Mouse (Mus musculus) spleen, postnatal 14 days (tissue): ENCODE data around the gene Fev.

Experiments
- DNase-seq, 2 experiments: peaks; one replicate each; pipeline ENCODE4 v3.0.0; 2021 to 2022; ENCODE audit warnings: low spot score in 2 of 2

Gene Fev

DNA sequence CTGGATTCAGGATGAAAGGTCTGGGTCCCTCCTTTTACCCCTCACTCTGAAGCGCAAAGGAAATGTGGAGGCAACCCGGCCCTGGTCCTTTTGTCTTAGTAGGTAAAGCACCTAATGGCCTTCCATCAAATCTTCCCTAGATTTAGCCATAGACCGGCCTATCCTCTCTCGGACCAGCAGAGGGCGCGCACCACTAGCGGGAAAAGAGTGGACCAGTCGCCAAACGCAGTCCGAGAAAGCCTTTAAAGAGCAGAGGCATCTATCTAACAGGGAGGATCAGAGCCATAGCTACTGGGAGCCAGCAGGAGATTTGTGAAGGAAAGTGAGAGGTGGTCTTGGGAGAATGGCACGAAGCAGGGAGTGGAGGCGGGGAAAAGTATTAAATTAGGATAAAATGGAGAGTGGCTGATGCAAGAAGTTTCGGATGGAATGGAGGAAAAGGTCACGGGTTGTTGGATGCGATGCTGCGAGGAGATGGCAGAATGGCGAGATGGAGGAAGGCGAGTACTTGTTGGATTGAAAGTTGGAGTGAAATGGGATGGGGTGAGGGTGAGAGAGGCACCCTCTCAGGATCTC, 4.3 kb downstream of the Fev start:
- peak in 1 of 2 experiments; percentile 32 for DNase-seq

DNA sequence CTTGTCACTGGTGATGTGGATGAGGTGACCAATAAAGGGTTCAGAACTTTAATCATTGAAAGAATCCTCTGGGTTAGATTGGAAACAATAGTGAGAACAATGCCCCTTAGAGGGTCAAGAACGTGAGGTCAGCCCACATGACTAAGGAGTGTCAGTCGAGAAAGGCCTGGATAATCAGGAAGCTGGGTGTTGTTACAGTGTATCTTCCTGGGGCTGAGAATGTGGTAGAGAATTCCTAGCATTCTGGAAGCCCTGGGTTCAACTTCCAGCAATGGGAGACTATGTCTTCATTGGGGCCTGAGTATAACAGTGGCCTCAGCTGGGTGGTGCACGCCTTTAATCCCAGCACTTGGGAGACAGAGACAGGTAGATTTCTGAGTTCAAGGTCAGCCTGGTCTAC, 8.0 kb downstream of the Fev start:
- DNase-seq: no peak

DNA sequence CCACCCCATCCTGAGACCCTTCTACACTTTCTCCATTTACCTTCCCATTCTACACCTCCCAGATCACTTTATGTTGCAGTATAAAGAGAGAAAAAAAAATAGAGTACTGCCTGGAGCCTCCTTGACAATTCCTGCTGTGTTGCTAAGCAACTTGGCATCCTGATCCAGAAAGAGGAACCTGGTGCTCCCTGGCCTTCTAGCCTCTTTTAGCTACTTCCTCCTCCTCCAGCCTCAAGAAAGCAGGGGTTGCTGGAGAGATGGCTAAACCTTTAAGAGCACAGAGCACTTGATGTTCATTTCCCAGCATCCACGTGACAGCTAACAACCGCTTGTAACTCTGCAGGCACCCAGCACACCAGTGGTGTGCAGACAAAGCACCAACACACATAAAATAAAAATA, 13.0 kb downstream of the Fev start:
- DNase-seq: no peak

DNA sequence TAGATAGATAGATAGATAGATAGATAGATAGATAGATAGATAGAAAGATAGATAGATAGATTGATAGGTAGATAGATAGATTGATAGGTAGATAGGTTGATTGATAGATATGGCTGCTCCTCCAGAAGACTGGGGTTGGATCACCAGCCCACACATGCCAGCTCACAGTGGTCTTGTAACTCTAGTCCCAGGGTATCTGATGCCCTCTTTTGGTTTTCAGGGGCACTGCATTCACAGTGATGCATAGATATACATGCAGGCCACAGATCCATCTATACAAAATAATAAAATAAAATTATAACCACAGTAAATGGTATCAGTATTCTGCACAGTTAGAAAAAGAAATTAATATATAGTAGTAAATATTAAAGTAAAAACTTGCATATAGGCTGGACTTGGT, 23.4 kb downstream of the Fev start:
- DNase-seq: no peak

DNA sequence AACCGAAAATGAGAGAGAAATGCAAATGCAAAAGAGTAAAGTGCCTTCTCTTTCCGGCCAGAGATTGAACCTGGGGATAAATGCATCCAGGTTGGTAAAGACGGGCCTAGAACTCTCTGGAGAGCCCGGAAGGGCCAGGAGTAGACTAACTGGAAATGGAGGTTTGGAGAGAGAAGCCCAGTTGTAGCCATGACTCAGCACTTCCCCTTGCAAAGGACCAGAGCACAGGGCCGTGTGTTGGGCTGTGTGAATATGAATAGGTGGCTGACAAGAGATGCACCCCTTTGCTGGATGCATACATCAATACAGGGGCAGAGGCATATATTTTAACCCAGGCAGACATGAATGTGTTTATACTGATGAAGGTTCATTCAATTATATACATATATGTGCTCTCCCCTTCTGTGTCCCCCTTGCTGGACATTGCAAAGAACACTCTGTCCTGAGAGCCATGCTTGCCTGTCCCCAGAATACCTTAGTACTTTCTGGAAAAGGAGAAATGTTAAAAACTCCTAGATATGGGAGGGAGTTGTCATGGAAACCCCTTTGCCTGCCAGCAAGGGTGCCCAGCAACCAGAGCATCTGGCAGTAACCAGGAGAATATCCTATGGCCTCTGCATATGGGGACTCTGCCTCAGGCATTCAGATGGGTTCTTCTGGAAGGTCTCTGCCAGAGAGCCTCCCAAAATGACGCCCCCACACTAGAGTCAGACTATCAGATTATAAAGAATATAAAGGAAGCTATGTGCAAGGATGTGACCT, 25.8 kb downstream of the Fev start:
- DNase-seq: no peak

DNA sequence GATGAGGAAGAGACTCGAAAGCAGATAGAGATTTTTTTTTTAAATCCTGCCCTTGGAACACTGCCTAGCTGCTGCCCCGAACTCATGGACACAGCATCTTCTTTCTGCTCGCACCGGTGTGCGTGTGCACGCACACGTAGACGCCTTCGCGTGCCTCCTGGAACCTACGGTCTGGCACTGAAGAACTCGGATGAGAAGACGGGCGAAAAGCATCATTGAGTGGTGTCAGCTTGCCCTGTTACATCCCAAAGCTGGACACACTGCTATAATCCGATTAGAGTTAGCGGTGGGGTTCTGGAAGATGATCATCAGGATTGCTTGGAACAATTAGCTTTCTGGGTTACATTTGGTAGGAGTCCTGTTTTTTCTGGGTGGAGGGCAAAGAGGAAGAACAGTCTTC, 26.4 kb downstream of the Fev start:
- no peak for DNase-seq

DNA sequence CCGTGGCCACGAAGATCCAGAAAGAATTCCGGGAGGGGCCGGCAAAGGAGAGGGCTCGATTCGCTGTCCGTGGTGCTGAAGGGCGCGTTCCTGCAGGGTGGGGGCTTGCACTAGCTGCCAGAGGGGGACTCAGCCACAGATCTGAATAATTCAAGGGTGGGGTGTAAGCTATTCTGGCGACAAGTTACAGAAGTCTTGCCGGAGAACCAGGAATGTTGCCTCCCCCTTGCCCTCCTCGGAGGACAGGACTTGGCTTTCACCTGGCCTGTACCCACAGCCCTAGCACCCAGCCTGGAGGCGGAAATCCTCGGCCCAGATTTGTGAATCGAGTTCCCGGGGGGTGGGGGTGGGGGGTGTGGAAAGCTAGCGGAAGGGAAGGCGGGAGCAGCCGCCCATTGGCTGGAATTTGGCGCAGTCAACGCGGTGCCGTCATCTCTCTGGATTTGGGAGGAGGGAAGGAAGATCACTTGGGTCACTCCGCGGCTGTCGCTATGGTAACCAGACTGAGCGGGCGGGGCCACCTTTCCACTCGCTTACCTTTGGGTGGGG, 27.0 kb downstream of the Fev start:
- no peak for DNase-seq

DNA sequence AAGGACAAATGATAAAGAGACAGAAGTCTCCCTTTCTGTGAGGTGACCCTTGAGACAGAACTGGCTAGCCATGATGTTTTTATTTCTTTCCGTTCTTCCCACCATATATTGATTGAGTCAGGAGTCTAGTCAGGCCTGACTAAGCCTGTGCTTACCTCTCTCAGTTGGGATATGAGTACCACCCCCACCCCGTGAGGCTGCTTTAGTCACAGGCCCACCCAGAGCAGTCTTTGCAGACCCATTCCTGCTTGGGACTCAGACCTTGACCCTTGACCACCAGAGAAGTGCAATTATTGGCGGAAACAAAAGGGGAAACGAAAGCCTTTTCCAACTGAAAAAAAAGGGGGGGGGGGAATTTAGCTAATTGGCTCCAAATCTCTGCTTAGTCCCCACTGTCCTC, 27.5 kb downstream of the Fev start:
- no peak for DNase-seq

DNA sequence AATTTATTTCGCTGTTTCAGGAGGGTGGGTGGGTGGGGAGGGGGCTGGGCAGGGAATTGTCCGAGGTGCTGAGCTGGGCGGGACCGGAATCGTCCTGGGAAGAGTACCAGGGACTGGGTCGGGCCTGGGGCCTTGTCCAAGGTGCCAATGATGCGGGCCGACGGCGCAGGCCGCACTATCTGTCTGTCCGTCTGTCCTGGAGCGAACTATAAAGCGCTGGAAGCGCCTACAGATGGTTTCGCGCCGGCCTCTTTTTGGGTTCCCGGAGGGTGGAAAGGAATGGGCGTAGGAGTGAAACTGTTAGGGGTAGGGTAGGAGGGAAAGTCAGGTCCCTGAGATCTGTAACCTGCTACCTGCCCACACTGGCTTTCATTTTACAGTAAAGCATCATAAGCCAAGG, 28.0 kb downstream of the Fev start:
- DNase-seq: no peak

DNA sequence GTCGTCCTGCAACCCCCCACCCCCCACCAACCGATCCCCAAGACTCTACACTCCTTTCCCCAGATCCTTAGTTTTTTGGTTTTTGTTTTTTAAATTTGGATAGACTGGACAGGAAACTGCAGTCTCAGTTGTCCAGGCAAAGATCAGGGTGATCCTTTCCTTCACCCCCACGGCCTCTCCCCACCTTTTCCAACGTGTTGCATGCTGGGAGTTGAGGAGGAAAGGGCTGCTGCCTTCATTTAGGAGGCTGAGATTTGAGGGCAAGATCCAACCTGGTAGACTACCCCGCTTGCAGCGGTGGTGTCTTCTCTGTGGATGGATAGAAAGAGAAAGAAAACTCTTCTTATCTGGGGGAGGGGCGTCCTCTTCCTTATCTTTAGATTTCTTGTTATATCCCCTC, 28.4 kb downstream of the Fev start:
- no peak for DNase-seq

DNA sequence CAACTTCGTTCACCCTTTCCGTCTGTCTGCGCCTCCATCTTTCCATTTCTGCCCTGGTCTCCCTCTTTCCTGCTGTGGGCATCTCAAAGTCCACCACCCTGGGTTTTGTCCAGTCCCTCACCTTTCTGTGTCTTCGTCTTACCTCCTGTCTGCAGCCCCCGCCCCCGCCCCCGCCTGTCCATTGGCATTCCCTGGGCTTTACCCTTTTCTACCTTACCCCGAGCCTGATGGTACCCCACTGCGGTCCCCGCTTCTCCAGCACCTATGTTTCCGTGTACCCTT, 28.8 kb downstream of the Fev start:
- no peak for DNase-seq

DNA sequence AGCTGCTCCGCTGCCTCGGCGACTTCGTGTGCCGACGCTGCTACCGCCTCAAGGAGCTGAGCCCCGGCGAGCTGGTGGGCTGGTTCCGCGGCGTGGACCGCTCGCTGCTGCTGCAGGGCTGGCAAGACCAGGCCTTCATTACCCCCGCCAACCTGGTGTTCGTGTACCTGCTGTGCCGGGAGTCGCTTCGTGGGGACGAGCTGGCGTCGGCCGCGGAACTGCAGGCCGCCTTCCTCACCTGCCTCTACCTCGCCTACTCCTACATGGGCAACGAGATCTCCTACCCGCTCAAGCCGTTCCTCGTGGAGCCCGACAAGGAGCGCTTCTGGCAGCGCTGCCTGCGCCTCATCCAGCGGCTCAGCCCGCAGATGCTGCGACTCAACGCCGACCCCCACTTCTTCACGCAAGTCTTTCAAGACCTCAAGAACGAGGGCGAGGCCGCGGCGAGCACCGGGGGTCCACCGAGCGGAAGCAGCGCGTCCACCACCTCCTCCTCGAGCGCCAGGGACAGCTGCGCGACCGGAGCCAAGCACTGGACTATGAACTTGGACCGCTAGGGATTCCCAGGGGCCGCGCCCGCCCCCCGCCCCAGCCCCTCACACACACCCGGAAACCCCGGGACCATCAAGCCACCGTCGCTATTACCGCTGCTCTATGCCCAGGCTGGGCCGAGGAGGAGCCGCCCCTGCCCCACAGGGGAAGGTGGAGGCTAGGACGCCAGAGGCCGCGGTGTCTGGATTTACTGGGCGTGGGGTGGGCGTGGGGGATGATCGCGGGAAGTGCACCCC, 29.4 kb downstream of the Fev start:
- DNase-seq: no peak

DNA sequence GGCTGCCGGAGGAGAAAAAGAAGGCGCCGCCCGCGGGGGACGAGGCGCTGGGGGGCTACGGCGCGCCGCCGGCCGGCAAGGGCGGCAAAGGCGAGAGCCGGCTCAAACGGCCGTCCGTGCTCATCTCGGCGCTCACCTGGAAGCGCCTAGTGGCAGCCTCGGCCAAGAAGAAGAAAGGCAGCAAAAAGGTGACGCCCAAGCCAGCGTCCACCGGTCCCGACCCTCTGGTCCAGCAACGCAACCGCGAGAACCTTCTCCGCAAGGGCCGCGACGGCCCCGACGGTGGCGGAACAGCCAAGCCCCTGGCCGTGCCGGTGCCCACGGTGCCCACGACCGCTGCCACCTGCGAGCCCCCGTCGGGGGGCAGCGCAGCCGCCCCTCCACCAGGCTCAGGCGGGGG, 30.1 kb downstream of the Fev start:
- no peak for DNase-seq

DNA sequence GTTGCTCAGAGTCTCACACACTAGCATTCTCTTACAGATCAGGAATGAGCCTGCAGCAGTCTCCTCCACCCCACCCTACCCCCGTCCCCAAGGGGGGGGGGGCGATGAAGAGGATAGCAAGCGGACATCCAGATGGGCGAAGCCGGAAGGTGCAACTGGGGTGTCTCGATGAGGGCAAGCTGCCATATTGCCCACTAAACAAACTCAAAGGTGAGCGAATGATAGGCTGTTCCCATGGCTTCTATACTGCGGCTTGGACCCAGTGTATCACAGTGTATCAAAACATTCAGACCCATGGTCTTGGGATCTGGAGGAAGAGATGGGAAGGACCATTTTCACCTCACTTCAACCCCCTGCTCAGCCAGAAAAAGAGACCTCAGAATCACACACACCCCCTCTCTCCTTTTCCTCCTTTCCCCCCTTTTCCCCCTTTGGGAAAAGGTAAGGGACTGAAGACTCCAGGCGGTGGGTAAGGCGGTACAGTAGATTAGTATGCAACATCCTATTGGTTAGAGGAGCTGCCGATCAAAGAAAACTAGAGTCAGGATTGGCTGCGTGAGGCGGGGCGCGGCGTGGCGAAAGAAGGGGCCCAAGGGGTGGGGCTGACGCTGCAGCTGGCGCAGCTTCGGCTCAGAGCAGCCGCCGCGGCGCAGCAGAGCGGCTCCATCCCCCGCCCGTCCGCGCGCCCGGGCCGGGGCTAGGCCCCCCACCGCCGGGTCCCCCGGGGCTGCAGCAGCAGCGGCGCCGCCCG, 30.7 kb downstream of the Fev start, which contains the start of gene Cdk5r2:
Gene Cdk5r2, plus strand, starts transcription at position 629 of the 751 bp plus-strand sequence.
- DNase-seq: peak; percentile 32 to 49

DNA sequence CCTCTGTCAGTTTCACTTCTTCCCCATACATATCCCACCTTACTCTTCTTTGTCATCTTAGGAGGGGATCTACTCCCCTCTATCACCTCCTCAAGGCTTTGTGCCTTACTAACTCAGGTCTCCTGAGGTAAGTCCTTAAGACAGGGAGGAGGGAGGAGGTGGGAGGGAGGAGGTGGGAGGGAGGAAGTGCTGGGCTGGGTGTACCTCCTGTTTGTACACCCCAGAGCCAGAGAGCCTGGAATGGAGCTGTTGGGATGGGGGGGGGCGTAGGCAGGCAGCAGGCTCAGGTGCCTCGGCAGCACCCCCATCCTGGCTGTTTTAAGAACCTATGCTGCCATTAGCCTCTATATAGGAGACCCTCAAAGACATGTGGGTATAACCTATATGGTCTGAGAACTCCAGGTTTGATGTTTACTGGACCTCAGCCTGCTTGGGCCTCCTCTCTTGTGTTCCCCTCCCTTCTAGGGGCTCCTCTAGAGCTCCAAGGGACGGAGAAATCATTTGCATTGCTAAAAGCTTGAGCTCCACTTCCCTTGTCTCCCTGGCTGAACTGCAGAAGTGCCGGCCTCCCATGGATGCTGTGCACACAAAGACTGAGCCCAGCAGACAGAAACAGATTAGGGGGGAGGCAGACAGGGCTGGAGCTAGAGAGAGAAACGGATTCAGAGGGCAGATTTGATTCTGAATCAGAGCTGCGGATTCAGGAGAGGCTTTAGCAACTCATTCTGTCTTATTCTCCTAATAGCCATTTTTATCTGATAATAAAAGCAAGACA, 34.0 kb downstream of the Fev start:
- no peak for DNase-seq

DNA sequence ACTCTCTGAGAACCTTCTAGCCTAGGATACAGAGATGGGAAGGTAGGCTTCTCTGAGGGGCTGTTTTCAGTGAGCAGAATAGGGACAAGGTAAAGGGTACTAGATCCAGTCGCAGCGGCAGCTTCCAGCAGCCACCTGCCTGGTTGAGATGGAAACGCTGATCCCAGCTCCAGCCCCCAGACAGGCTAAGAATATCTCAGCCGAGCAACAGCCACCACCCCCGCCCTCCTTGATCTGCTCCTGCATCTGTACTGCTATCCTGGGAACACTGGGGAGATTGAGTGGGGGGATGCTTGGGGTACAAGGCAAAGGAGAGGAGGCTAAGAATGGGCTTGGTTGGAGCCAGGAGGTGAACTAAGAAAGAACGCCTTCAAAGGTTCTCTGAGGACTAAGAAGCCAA, 35.0 kb downstream of the Fev start:
- no peak for DNase-seq

DNA sequence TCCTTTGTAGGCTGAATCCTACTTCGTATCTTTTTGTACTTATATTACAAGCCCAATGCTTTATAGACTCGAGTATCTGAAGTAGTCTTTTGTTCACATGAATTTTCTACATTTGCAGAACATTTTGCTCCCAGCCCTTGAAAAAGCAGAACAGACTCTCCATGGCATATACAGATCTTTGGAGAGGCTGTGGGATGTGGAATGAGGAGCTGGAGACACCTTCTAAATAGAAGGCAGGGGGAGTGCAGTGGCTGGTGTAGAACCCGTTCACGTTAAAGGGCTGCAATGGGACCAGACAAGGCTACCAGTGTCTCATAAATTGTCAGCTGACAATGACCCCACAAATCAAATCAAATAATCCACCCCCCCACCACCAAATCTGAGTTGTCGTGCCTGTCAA, 36.3 kb downstream of the Fev start:
- DNase-seq: no peak

DNA sequence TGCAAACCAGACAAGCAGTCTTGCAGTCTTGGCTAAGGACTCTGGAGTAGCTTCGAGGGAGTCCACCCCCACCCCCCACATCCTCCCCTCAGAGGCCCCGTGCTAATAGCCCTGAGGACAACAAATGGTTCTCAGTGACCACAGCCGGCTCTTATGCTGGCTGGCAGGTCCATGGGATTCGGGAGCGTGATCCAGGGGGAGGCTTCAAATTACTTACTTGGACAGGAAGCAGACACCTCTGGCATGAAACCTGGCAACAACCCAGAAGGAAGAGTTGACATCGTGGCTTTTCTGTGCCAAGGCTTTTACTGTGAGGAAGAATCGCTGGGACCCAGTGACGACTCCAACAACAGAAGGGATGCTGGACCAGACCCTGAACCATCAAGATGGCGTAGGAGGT, 38.9 kb downstream of the Fev start:
- no peak for DNase-seq

DNA sequence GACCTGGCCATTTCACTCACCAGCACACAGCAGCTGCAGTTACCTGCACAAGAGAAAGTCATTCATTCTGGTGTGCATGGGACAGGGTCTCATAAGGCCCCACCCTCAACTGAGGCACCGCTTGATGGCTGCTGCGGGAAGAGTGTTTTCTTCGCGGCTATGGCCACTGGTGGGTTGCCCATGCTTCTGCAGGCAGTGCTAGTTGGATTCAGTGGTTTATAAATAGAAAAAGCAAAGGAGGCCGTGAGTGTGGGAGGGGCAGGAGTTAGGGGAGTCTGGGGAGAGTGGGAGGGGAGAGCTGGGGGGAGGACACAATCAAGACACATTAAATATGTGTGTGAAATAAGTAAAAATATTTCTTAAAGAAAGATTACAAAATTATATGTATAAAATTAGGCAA, 42.1 kb downstream of the Fev start:
- no peak for DNase-seq

DNA sequence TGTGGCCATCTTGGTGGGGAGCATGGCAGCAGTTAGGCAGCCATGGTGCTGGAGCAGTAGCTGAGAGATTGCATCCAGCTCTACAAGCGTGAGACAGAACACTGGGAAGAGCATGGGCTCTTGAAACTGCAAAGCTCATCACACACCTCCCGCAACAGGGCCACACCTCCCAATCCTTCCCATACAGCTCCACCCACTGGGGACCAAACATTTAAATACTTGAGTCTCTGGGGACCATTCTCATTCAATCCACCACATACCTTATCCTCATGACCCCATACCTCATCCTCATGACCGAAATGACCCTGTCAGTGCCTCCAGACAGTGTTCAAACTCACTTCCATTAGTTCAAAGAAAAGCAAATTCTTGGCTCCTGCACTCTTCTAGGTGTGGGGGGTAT, 52.0 kb downstream of the Fev start:
- DNase-seq: no peak
